13 mouse cellular contexts compared by ENCODE assay signal in genomic region chr11:21235821-21236220, GRCm38 (mm10).
"Had no signal": no experiment of that assay in that cellular context is flagged by ENCODE, and none has a peak within 500 bp of the region (broad histone marks: within the 10 kb centered on the region; RNA-seq: fewer than 3 reads in every experiment).

No protein-coding gene starts in this region.

- H3K27me3 ChIP-seq: liver, embryonic 15.5 days; lung, embryonic 15.5 days; neural tube, embryonic 12.5 days had no signal

- ATAC-seq: hindbrain, embryonic 16.5 days; inflammation-experienced regulatory T-cells, adult 6 months; intestine, postnatal 0 days had no signal

- H3K4me3 ChIP-seq: left cerebral cortex, adult 2 months; liver, embryonic 15.5 days; lung, embryonic 15.5 days; neural tube, embryonic 12.5 days had no signal

- H3K27ac ChIP-seq: left cerebral cortex, adult 2 months; liver, embryonic 15.5 days; lung, embryonic 15.5 days; neural tube, embryonic 12.5 days had no signal

- H3K4me2 ChIP-seq: liver, embryonic 15.5 days; lung, embryonic 15.5 days; neural tube, embryonic 12.5 days had no signal

- H3K9me3 ChIP-seq: liver, embryonic 15.5 days; lung, embryonic 15.5 days; neural tube, embryonic 12.5 days had no signal

- H3K36me3 ChIP-seq: liver, embryonic 15.5 days; lung, embryonic 15.5 days; neural tube, embryonic 12.5 days had no signal

- H3K9ac ChIP-seq: liver, embryonic 15.5 days; lung, embryonic 15.5 days; neural tube, embryonic 12.5 days had no signal

- DNase-seq: liver; midbrain, embryonic 14.5 days; right cerebral cortex, postnatal 4 days; spleen, adult 18-20 months; thymus, adult 2 months; thymus, postnatal 25 days had no signal
